Mouse (Mus musculus): Measurements from ENCODE around the gene Pnldc1.
A peak's percentile ranks its signal among the peaks of the same experiment; 100 is the strongest.
"Not testable (repeated sequence)": the region's sequence is repeated elsewhere in the genome, so short reads cannot be mapped to it uniquely, and the experiment has no call there.

The Pnldc1 gene

DNA sequence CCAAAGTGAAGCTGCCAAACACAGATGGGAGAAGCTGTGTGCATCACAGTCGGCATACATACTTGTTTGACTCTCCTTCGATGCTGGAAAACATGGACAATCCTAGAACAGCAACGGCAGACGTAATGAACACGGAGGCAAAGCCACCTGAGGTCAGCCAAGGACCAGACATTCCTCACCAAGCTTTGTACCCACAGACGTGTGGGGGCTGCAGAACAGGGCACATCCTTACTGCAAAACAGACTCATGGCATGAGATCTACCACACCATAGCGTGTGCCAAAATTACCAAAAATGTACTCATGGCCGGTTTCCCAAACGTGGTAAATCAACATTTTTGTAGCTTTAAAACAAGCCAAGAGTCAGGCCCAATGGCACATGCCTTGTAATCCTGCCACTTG lies 3.6 kb downstream of the Pnldc1 start:
- no peak for DNase-seq (ENCODE audit: extremely low spot score)

DNA sequence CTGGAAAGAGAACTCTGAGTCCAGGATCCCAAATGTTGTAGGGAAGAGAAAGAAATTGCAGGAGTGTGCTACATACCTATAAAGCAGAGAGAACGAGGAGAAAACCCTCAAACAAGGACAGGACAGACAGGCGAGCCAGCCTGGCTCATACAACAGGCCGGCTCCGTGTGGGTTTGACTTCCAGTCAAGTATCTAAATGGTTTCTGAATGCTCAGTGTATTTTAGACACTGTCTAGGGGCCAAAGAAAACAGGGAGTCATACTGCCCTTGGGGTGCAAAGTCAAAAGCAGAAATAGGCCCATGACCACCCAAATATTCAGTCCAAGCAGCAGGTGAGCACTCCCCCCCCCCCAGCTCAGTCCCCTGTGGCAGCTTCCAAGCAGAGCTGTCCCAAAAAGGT lies 4.2 kb downstream of the Pnldc1 start:
- no peak for DNase-seq (ENCODE audit: extremely low spot score)

DNA sequence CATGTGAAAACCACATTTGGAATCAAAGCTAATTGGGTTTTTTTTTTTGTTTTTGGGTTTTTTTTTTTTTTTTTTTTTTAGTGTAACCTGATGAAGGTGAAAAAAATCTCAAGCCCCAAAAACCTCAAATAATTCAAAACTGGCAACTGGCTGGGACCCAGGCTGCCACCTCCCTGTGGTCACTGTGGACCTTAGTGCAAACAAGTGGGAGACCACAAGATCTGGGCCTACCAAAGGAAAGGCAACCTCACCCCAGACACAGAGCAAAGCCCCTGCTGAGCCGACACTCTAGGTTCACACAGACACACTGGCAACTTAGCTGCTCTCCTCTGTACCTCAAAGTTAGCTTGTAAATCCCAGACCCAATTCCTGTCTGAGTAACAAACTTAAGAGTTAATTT lies 5.7 kb downstream of the Pnldc1 start:
- no peak for DNase-seq (ENCODE audit: extremely low spot score)

DNA sequence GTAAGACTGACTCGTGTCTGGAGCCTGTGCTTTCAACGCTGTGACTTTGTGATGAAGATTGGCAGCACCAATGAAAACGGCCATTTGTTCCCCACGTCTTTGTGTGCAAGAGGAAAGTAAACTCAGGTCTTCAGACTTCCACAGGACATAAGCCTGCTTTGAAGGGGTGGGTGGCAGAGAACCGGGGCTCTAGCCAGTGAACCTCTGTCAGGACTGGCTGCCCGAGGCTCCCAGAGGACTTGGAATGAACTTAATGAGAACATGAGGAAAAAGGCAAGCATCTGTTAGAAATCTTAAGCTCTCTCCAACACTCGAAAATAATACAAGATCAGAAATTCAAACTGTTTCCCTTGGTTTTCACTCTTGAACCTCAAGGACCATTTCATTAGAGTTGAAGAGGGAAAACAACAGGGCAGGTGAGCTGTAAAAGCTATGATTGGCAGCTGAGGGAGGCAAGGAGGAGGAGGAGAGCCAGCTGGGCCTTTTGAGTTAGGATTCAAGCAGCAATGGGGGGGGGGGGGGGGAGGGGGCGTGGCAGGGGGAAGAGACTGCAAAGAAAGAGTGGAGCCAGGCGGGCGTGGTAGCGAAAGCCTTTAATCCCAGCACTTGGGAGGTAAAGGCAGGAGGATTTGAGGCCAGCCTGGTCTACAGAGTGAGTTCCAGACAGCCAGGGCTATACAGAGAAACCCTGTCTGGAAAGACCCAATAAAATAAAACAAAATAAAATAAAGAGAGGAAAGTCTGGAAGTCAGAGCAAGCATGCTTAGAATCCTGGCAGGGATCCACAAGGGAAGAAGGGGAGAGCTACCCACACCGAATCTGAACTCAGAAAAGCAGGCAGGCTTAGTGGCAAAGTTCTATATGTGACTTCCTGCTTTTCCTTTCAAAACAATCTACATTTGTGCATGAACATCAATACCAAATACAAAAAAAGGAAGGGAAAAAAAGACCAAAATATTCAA lies 6.4 kb downstream of the Pnldc1 start:
- DNase-seq (ENCODE audit: extremely low spot score) = peak; percentile 31

DNA sequence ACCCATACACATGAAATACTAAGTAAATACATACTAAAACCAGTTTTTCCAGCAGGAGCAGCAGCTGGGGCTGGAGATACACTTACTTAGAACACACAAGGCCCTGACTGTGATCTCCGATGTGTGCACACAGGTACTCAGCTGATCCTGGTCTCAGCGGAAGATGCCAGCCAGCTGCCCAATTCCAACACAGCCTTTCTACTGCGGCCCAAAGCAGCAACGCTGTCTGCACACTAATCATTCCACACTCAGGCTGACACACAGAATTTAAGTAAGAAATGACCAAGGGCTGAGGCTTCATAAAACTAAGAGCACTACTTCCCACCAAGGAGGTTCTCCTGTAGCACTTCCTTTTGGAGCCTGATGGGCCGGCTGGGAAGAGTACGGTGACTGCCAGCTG lies 7.7 kb downstream of the Pnldc1 start:
- DNase-seq (ENCODE audit: extremely low spot score) = no peak

DNA sequence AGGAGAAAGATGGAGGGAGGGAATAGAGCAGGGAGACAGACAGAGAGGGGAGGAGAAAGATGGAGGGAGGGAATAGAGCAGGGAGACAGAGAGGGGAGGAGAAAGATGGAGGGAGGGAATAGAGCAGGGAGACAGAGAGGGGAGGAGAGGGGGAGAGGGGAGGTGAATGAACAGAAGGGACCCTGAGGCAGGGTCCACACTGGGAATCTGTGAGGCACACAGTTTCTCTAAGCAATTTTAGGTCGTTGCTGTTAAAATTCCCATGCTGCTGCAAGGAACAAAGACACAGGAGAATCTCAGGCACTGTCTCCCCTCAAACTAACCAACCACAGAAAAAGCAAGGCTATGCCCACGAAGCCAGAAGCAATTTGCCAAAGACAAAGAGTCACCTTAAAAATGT lies 11.4 kb downstream of the Pnldc1 start:
- DNase-seq (ENCODE audit: extremely low spot score) = not testable (repeated sequence)

DNA sequence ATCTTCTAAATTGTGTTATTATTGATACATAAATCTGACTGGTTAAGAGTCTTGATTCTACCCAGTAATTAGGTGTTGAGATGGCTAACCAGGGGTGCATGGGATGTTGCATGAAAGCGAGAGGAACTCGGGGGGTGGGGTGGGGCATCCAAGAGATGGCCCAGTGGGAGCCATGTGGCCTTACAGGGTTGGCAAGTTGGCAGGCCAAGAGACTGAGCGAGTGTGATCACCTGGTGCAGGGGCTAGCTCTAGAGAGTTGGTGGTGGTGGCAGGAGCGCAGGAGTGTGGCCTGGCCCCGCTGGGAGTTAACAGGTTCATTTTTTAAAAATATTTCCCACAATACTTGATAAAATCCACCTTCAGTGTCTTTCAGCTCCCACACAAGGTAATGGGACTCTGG lies 12.4 kb downstream of the Pnldc1 start:
- no peak for DNase-seq (ENCODE audit: extremely low spot score)

DNA sequence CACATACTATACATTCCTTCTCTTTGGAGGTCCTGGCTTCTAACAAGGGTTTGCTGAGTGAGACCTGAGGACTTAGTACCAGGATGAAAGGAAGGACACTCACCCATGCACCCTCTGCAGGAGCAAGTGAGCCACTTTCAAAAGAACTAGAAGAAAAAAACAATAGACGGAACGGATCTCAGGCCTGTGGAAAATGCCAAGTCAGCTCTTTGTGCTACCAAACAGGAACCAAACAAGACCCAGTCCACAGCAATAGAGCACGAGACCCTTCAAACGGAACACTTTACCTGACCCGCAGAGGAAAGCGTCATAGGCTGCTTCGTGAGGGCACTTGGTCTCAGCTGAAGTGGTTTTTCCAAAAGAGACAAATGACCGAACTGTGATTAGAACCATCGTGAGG lies 18.0 kb downstream of the Pnldc1 start:
- DNase-seq (ENCODE audit: extremely low spot score) = no peak

DNA sequence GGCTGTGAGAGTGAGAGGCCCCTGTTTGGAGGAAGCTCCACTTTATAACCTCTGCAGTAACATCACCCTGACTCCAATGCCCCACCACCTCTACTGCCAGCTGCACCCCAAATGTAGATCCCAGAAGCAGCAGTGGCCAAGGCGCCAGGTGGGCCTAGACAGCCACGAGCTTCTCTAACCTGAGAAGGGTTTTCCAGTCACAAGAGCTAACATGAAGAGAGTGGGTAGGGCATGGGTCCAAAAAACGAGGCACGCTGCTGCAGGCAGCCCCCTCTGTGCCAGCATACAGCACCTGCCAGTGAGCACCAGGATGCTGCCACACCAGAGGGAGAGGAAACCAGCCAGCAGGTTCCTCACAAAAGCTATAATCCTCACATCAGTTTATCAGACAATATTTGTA lies 19.0 kb downstream of the Pnldc1 start:
- no peak for DNase-seq (ENCODE audit: extremely low spot score)

DNA sequence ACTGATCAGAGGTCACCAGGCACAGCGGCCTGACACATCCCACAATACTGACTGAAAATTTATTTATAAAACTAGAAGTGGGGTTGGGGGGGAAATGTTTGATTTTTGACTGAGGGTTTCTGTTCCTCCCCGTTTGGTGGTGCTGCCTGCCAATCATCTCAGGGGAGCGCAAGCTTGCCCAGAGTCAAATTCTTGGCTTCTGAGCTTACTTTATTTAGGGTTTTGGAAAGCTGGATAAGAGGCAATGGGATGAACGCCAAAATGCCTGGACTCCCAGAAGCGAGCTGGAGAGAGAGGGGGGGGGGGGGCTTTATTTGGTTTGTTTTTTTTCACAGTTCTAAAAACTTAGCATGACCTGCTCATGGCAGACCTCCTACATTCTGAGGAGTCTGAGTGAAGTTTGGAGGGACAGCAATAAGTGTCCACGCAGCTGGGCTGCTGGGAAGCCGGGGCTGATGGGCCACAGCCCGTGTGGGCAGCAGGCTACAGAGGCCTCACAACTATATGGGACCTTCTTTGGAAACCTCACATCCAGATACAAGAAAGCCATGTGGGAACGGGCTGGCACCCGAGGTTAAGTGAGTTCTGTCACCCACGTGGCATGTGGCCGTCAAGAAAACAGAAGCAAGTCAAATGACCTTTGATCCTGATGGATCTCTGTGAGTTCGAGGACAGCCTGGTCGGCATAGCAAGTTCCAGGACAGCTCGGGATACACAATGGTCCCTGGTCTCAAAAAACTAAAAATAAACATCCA lies 22.8 kb downstream of the Pnldc1 start:
- DNase-seq (ENCODE audit: extremely low spot score) = no peak

DNA sequence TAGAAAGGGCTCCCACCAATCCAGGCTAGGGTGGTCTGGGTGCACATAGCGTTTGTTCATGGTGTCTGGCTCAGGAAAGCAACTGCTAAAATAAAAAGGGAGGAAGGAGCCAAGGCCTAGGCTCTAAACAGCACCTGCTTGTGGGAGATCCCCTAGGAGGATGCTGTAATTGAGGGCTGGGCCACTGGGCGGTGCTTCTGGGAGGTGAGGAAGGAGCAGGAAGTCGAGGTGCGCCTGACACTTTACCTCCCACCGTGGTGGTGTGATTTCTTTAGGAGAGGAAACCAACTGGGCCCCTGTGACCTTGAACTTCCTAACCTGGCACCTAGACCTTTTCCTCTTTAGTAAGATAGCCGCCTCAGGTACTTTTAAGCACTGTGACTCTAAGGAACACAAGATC lies 23.4 kb downstream of the Pnldc1 start:
- no peak for DNase-seq (ENCODE audit: extremely low spot score)

DNA sequence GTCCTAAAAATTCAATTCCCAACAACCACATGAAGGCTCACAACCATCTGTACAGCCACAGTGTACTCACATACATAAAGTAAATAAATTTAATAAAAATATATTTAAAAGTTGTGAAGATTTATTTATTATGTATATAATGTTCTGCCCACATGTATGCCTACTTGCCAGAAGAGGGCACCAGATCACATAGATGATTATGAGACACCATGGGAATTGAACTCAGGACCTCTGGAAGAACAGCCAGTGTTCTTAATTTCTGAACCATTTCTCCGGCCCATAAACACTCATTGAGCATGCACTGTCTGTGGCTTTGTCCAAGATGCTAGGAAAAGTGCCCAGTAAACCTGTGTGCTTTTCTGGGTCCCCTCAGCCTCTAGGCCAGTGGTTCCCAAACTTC lies 28.8 kb downstream of the Pnldc1 start:
- no peak for DNase-seq (ENCODE audit: extremely low spot score)

DNA sequence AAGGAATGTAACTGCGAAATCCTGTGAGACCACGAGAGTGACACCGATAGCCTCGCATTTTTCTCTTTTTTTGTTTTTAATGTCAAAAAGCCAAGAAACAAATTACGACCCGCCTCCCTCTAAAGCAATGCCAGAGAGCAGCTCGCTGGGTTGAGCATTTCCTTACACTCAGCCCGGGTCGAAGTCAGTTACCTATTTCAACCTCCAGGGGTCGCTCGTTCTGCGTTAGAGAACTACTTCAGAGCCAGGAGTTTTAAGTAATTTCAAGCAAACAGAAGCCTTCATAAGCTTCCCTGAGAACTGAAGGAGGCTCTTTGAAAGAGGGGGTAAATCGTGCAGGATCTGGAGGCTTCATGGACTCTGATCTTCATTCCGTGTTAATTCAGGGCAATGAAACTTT lies 29.9 kb downstream of the Pnldc1 start:
- peak; percentile 81 for DNase-seq (ENCODE audit: extremely low spot score)

DNA sequence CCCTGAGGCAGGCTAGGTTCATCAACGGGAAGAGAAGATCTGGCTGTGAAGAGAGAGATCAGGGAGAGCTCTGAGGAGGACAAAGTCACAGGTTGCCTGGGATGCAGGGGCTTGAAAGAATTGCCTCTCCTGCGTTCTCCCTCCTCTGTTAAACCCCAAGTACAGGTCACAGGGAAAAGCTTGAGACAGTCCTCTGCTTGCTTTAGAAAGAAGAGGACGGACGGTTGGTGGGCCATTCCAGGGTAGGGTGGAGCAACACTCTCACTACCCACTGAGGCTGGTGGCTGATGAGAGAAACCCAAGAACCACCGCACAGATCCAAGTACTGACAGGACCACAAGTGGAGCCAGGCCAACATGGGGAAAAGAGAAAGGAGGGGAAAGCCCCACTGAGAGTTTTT lies 34.3 kb downstream of the Pnldc1 start, which contains the start of gene Mrgprh:
Gene Mrgprh (plus strand): TSS at position 301 of the 400 bp plus-strand sequence.
- DNase-seq (ENCODE audit: extremely low spot score) = no peak

DNA sequence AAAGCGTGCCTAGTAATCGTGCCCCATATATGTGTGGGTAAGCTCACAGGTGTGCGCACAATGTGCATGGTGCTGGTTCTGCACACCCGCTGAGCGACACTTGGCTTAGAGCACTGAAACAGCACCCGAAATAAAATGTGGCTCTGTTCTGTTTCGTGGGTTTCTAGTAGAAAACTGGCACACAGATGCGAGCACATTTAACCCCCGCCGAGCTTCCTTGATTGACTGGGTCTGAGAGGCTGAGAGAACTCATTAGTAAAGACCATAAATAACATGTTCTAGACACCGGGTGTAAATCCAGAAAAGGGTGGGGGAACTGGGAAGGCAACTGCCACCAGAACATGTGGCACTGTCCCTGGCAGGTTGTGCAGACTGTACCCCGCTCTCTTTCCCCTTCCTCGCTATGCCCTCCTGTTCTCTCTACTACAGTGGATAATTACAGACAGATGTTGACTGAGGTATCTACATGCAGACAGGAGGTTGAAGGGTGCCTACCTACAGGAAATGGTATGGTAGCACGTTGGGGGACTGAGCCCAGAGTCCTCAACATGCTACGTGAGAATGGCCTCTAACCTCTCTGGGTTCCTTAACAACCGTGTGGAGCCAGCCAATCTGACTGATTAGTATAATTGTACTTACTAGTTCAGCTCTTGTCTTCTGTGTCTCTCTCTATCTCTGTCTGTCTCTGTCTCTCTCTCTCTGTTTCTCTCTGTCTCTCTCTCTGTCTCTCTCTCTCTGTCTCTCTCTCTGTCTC lies 37.6 kb downstream of the Pnldc1 start:
- DNase-seq (ENCODE audit: extremely low spot score) = no peak

DNA sequence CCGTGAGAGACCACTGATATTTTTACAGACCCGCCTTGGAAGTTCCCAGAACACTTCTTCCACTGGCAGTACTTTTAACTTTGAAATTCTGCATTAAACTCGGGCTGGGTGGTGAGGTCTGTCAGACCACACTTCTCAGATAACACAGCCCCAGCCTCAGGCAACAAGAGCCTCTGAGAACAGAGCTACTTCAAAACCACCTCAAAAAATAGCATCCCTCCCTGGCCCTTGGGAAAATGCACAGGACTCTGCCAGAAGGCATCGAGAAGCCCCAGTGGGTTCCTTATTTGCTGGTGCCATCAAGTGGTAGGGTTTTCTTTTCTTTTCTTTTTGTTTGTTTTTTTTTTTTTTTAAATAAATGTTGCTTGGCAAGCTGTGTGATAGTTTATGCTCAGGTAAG lies 41.4 kb downstream of the Pnldc1 start:
- no peak for DNase-seq (ENCODE audit: extremely low spot score)

DNA sequence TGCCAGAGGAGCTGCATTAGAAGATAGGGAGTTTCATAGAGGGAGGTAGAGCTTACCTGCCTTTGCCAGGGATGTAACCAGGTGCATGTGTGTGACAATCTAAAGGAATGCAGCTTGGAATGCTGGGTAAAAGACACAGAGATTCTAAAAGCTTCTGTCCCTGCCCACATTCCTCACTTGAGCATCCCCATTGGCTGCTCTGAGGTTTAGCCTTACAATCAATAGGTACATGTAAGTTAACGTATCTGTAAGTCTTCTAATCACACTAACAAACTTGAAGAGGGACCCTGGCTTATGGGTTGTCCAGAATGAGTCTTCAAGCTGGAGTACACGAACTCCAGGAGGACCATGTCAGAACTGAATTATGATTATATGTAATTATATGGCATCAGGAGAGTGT lies 42.0 kb downstream of the Pnldc1 start, which contains the start of gene Mas1:
Gene Mas1 (minus strand): TSS at position 101 of the 400 bp plus-strand sequence.
- no peak for DNase-seq (ENCODE audit: extremely low spot score)

DNA sequence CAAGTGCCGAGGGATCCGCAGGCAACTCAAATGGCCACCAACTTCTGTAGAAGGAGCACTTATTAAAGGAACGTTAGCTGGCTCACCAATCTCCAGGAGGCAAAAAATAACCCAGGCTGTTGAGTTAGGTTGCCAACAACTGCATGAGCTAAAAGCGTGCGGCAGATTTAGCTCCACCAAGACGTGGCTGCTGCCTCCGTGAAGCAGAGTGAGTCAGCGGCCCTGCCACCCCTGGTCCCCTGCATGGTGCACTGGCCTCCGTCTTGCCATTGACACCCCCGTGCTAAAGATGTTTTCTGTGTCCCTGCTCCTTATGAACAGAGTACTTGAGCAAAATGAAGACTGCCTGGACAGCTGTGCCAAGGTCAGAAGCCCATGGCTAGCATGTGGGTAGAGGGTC lies 43.2 kb downstream of the Pnldc1 start:
- DNase-seq (ENCODE audit: extremely low spot score) = no peak

DNA sequence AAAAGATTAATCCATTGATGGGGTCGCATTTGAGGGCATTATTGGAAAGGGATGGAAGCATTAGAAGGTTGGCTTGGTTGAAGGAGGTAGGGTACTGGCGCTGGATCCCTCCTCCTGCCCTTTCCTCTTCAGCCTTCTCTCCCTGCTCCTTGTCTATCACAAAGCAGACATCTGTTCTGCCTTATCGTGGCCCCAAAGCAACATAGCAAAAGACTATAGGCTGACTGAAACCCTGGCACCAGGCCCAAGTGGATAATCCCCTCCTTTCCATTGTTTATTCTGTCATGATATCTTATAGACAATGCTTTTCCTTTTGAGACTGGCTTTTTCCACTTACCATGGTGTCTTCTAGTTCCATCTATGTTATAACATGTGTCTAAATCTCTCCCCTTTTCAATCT lies 44.6 kb downstream of the Pnldc1 start:
- no peak for DNase-seq (ENCODE audit: extremely low spot score)

DNA sequence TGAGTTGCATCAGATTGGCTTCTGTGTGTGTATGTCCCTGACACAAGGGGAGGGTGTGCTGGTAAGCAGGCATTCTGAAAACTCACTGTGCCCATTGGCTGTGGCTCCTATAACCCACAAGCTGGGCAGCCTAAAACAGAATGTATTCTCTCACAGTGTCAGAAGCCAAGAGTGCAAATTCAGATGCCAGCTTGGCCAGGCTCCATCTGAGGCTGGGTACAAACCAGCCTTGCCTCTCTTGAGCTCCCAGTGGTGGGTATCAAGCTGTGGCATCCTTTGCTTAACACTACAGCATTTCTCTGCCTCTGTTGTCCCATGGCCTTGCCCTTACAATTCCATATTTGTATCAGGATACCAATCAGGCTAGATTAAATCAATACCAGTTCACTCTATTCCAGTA lies 45.9 kb downstream of the Pnldc1 start:
- DNase-seq (ENCODE audit: extremely low spot score) = no peak

DNA sequence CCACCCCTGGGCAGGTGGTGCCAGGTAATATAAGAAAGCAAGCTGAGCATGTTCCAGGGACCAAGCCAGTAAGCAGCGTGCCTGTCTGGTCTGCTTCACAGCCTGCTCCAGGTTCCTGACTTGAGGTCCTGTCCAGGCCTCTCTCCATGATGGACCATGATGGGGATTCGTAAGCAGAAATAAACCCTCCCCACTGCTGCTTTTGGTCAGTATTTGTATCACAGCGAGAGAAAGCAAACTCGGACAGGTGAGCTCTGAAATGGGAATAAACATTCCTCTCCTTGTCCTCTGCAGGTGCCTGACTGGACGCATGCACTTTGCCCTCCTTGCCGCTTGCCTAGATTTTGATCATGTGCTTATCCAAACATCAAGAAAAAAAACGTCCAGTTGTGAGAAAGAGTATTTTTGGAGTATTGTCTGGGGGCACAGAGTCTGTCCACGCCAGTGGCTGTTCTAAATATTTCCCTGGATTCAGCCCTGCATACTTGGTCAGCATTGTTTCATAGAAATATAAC lies 51.0 kb downstream of the Pnldc1 start:
- no peak for DNase-seq (ENCODE audit: extremely low spot score)

DNA sequence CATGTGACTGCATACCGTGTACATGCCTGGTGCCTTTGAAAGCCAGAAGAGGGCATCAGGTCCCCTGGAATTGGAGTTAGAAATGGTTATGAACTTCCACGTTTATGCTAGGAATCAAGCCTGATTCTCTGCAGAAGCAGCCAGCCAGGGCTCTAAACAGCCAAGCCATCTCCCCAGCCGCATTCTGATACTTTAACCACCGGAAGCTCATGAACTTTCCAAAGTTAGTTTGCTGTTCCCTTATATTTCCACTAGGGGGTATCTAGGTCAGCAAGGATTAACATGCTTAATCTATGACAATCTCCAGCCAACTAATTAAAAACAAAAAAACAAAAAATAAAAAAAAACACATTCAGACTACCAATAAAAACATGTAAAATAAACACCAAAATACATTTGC lies 52.0 kb downstream of the Pnldc1 start:
- DNase-seq (ENCODE audit: extremely low spot score) = no peak

All from embryo, embryonic 9.5 days (tissue).